Mouse (Mus musculus) erythroblast, embryonic 14.5 days (primary cell): ENCODE measurements at regions not wholly inside any gene's neighbourhood (a gene's known extent, or its start where the extent isn't known, plus 50 kb on each side); places are given as distances from the start of the nearest gene placed in this dataset.
"Not testable (repeated sequence)": the region's sequence is repeated elsewhere in the genome, so short reads cannot be mapped to it uniquely, and the experiment has no call there.

Experiments
- H3K27me3 ChIP-seq: 2 replicates; pipeline ENCODE4 v1.6.1; 2012; ENCODE audit warnings: inconsistent platforms; ENCODE audit not compliant: control insufficient read depth
- H3K36me3 ChIP-seq: 2 replicates; pipeline ENCODE4 v1.6.1; 2012; ENCODE audit warnings: mild to moderate bottlenecking, inconsistent platforms; ENCODE audit not compliant: control insufficient read depth
- H3K4me1 ChIP-seq: 2 replicates; pipeline ENCODE4 v1.6.1; 2012; ENCODE audit warnings: inconsistent platforms; ENCODE audit not compliant: control insufficient read depth
- H3K4me3 ChIP-seq: replicated peaks from 2 replicates; pipeline ENCODE3; 2012; ENCODE audit warnings: moderate library complexity, mild to moderate bottlenecking, inconsistent platforms
- H3K9me3 ChIP-seq: 2 replicates; pipeline ENCODE4 v1.6.1; 2012; ENCODE audit warnings: low read length, inconsistent platforms, mixed read lengths; ENCODE audit not compliant: control insufficient read depth
- GATA1 ChIP-seq: IDR thresholded peaks from 2 replicates; pipeline ENCODE4 v1.6.1; 2012; ENCODE audit warnings: low read length, inconsistent platforms, mixed read lengths
- TAL1 ChIP-seq: IDR thresholded peaks from 3 replicates; pipeline ENCODE4 v1.6.1; 2012; ENCODE audit warnings: low read length, inconsistent platforms, mixed read lengths

- Histone ChIP-seq H3K4me1 (no peaks in the 10 kb centered on the region), H3K27me3 (no peaks in the 10 kb centered on the region), H3K4me3 (no peak overlapping the region), H3K36me3 (no peaks in the 10 kb centered on the region), H3K9me3 (peaks cover 8% of the 10 kb centered on the region)
- TF ChIP-seq TAL1 (no peak), GATA1 (no peak)
These were observed 140.3 kb downstream of the Scg2 start for GRCm38 (mm10) chr1:79299639-79300038.

- Histone ChIP-seq H3K4me3 (no peak overlapping the region), H3K4me1 (no peaks in the 10 kb centered on the region), H3K36me3 (no peaks in the 10 kb centered on the region), H3K9me3 (no peaks in the 10 kb centered on the region), H3K27me3 (no peaks in the 10 kb centered on the region)
- TF ChIP-seq TAL1 (no peak), GATA1 (no peak)
These were observed 180.2 kb downstream of the Scg2 start for GRCm38 (mm10) chr1:79259726-79260125.

- H3K9me3 ChIP-seq, result peaks cover 2% of the 10 kb centered on the region
- no peak for TF ChIP-seq TAL1
- TF ChIP-seq GATA1, result no peak
- no peaks in the 10 kb centered on the region for H3K27me3 ChIP-seq
- H3K4me3 ChIP-seq, result no peak overlapping the region
- H3K36me3 ChIP-seq, result no peaks in the 10 kb centered on the region
- no peaks in the 10 kb centered on the region for H3K4me1 ChIP-seq
These were observed 226.9 kb downstream of the Scg2 start for GRCm38 (mm10) chr1:79212970-79213369.

GRCm38 (mm10) chr1:79212471-79212870 lies 227.4 kb downstream of the Scg2 start:
- Histone ChIP-seq H3K9me3 (peaks cover 2% of the 10 kb centered on the region), H3K4me3 (no peak overlapping the region), H3K27me3 (no peaks in the 10 kb centered on the region), H3K4me1 (no peaks in the 10 kb centered on the region), H3K36me3 (no peaks in the 10 kb centered on the region)
- no peak for TF ChIP-seq GATA1
- TF ChIP-seq TAL1, result no peak

- not testable (repeated sequence) for H3K4me1 ChIP-seq, H3K36me3 ChIP-seq
These were observed 227.9 kb downstream of the Scg2 start for GRCm38 (mm10) chr1:79211981-79212380.

GRCm38 (mm10) chr1:79207207-79207606 lies 232.7 kb downstream of the Scg2 start:
- H3K4me3 ChIP-seq, result no peak overlapping the region
- TF ChIP-seq GATA1 (no peak), TAL1 (no peak)

More at GRCm38 (mm10) chr1:79211981-79212380, 227.9 kb downstream of the Scg2 start:
- H3K4me3 ChIP-seq, H3K27me3 ChIP-seq, H3K9me3 ChIP-seq: not testable (repeated sequence)

GRCm38 (mm10) chr1:79197682-79198081 lies 242.2 kb downstream of the Scg2 start:
- Histone ChIP-seq H3K36me3 (no peaks in the 10 kb centered on the region), H3K4me1 (no peaks in the 10 kb centered on the region), H3K9me3 (no peaks in the 10 kb centered on the region), H3K27me3 (no peaks in the 10 kb centered on the region), H3K4me3 (no peak overlapping the region)
- no peak for TF ChIP-seq GATA1
- TF ChIP-seq TAL1, result no peak

More at GRCm38 (mm10) chr1:79207207-79207606, 232.7 kb downstream of the Scg2 start:
- Histone ChIP-seq H3K9me3 (no peaks in the 10 kb centered on the region), H3K4me1 (no peaks in the 10 kb centered on the region), H3K27me3 (no peaks in the 10 kb centered on the region), H3K36me3 (no peaks in the 10 kb centered on the region)

- Histone ChIP-seq H3K9me3 (no peaks in the 10 kb centered on the region), H3K4me3 (no peak overlapping the region), H3K27me3 (no peaks in the 10 kb centered on the region), H3K36me3 (no peaks in the 10 kb centered on the region), H3K4me1 (no peaks in the 10 kb centered on the region)
- TF ChIP-seq TAL1 (no peak), GATA1 (no peak)
These were observed 248.9 kb downstream of the Scg2 start for GRCm38 (mm10) chr1:79191031-79191430.

- H3K4me1 ChIP-seq, result no peaks in the 10 kb centered on the region
- no peaks in the 10 kb centered on the region for H3K27me3 ChIP-seq
- no peak overlapping the region for H3K4me3 ChIP-seq
- H3K9me3 ChIP-seq, result peaks cover 4% of the 10 kb centered on the region; the same call in 1 of the 2 replicates
- TF ChIP-seq TAL1 (no peak), GATA1 (no peak)
- no peaks in the 10 kb centered on the region for H3K36me3 ChIP-seq
These were observed 256.1 kb downstream of the Scg2 start for GRCm38 (mm10) chr1:79183534-79184411.
